Mouse (Mus musculus) c-Kit-positive CD71-negative TER-119-negative erythroid progenitor cells, embryonic 14.5 days (primary cell): ENCODE data around the gene Eif2b4.

ENCODE experiments used
- DNase-seq: peaks from one replicate; pipeline ENCODE4 v3.0.0-alpha.2; 2013; ENCODE audit warnings: low read depth

Eif2b4 gene

GRCm38 (mm10) chr5:31199893-31200292, 6.7 kb upstream of the Eif2b4 start:
- DNase-seq = no peak

DNA sequence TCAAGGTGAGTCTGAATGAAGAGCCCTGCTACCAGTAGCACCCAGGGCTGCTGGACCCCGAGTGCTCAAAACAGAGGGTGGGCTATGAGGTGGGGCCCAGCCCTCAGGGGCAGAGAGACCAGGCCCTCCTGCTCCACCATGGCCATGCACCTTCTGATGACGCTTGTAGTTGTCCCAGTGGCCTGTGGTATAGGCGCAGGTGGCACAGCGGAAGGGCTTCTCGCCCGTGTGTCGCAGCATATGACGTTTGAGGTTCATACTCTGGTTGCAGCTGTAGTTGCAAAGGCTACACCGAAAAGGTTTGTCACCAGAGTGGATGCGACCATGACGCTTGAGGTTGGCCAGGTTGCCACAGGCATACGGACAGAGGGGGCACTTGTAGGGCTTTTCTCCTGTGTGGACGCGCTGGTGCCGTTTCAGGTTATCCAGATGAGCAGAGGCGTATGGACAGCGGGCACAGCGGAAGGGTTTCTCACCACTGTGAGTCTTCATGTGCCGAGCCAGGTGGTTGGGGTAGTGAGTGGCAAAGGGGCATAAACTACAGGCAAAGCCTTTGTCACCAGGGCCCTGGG, 6.2 kb upstream of the Eif2b4 start:
- DNase-seq = no peak

DNA sequence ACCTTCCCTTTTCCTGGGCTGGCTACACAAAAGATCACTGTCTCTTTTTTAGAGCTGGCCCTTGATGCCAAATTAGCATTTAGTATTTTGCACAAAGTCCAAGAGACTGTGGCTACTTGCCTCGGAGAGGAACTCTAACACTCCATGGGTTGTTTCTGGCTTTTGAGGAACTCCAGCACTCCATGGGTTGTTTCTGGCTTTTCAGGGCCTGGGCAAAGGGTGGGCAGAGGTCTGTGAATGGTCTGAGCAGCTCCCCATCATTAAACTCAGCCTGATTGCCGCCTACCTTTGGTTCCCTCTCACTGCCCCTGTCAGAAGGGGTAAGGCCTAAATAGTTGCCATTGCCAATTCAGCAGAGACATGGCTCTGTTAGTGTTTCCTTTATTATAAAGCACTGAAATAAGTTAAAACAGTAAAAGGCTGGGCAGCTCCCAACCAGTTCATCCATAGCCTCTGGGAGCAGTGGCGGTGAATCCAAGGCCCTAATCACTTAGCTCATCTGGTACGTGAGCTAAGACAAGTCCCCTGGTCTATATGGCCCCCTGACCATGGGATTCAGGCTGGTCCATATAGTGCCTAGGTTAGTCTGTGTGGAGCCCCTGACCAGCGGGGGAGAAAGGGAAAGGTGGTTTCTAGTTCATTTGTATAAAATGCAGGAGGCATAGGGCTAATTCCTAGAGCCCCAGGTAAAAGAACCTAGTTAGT, 5.5 kb upstream of the Eif2b4 start:
- no peak for DNase-seq

DNA sequence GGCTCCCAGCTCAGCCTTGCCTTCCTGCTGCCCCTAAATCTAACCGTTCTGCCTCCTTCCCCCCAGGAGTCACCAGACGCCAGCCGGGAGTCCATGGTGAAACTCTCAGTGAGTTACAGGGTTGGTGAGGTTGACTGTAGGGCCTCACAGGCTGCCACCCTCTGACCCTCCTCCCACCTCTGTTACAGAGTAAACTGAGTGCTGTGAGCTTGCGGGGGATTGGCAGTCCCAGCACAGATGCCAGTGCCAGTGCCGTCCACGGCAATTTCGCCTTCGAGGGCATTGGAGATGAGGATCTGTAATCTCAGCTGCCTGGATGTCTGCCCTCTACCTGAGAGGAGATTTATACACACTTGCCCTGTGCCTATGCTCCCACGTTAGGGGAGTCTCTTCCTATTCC, 4.9 kb upstream of the Eif2b4 start:
- DNase-seq = no peak

GRCm38 (mm10) chr5:31197072-31197471, 3.8 kb upstream of the Eif2b4 start:
- DNase-seq = no peak

DNA sequence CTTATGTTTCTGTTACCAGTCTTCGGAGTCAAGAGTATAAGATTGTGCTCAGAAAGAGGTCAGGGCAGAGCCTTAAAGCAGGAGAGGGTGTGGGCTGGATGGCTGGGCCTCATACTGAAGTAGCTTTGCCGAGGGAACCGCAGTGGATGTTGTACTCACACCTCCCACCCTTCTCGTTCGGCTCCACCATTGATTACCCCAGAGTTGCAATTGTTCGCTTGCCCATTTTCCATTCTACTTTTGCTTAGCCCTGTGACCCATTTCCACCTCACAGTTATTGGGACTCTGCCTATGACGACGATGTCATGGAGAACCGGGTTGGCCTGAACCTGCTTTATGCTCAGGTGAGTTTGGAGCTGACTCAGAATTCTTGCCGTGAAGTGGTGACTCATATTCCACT, 3.0 kb upstream of the Eif2b4 start:
- DNase-seq = no peak

DNA sequence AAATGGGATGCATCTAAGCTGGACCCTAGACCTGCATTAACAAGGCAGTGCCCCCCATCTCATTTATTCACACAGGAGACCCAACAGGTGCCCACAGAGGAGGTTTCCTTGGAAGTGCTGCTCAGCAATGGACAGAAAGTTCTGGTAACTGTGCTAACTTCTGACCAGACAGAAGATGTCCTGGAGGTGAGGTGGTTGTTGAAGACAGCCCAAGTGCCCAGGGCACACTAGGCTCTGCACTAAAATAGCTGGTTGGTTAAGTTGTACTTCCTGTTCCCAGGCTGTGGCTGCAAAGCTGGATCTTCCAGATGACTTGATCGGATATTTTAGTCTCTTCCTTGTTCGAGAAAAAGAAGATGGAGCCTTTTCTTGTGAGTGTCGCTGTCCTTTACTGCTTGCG, 2.4 kb upstream of the Eif2b4 start:
- DNase-seq = no peak

- no peak for DNase-seq
Observed at GRCm38 (mm10) chr5:31194486-31195485, 1.6 kb upstream of the Eif2b4 start.

DNA sequence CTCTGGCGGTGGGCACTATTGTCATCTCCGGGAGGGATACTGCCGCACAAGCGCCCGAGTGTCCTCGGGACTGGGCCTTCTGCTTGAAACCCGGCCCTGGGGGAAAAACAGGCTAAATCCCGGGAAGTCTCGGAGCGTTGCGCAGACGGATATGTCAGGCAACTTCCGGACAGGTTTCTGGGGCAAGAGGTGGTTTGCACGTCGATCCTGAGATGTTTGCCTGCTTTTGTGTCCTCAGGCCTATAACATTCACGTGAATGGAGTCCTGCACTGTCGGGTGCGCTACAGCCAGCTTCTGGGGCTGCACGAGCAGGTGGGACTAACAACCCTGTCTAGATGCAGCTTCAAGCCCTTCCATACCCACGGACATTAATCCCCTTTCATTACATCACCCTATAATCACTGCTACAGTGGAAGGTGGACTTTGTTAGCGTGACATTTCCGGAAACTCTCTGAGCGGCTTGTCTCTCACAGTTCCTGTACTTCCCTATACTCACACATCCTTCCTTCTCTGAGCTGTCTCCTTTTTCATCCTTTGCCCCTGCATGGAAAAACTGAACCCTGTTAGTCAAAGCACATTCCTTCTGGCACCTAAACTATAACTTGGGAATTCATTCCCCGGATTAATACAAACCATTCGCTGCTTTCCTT, 526 bp upstream of the Eif2b4 start:
- no peak for DNase-seq

DNA sequence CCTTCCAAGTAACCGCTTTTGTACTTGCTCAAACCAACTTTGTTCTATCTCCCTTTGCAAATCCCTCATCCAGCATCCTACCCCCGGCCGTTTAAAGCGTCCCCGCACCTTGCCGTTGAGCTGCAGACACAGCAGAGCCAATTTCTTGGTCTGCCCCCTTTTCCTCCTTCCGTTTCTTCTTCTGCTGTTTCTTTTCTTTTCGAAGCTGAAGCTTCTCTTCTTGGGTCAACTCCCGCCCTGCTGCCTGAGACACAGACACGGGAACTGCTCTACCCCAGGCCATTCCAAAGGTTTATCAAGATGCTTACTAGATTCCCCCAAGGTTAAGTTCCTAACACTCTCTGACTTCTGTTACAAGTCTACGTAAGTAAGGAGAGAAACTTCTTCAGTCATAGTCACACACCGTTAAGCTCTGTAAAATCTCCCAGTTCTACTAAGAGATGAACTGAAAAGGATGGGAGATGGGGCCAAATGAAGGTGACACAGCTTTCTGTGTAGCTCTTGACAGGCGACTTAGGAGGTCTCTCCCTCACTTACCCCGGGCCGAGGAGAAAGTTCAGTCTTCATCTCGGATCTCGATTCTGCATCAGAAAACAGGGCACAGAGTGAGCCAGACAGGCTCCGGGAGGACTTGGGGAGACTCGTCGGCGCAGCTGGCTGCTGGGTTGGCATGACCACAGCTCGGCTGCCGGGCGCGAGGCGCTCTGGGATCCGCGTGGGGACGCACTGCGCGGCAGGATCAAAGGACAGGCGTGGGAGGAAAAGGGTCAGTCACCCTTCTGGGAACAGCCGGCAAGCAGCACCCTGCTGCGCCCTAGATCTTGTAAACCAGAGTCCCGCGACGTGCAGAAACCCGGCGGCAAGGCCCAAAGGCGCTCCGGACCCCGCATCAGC, 938 bp downstream of the Eif2b4 start:
- no peak for DNase-seq

DNA sequence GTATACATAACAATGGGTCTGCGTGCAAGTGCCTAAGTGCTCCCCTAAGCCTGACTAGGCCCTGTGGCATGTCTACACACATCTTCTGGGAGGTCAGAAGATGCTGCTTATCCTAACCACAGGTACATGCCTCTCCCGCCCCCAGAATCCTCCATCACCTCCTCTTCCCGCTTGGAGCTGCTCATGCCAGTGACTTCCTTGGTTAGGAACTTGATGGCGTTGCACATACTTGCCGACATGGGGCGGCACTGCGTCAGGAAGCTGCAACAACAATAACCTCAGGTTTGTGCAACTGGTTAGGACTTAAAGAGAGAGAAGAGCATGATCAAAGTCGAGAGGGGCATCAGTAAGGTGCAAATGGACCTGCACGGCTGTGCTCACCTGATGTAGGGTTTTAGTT, 3.0 kb downstream of the Eif2b4 start:
- DNase-seq = no peak

- no peak for DNase-seq
Observed at GRCm38 (mm10) chr5:31188223-31188840, 4.9 kb downstream of the Eif2b4 start.

DNA sequence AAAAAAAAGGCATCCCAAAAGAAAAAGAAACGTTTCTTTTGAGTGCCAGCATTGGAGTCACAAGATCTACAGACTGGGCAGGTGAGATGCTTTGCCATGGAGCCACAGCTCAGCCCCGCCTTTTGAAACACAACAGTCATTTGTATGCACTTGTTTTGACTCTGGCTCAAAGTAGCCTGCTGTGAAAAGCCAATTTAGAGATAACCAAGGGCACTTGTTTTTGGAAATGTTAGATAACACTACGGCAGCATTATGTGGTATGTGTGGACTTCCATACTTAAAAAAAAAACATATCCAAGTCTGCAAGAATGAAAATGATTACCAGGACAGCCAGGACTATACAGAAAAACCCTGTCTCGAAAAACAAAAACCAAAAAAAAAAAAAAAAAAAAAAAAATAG, 9.6 kb downstream of the Eif2b4 start:
- no peak for DNase-seq

- no peak for DNase-seq
Observed at GRCm38 (mm10) chr5:31181183-31181770, 12.0 kb downstream of the Eif2b4 start.

GRCm38 (mm10) chr5:31179766-31180630, 13.2 kb downstream of the Eif2b4 start, which contains the start of the genes Gm29609 and Gtf3c2:
Gene Gm29609, minus strand, starts transcription at chr5:31179911.
Gene Gtf3c2, minus strand, starts transcription at chr5:31180144.
- DNase-seq = peak; percentile 96

- peak; percentile 41 for DNase-seq
Observed at GRCm38 (mm10) chr5:31179301-31179765, 13.9 kb downstream of the Eif2b4 start.

- no peak for DNase-seq
Observed at GRCm38 (mm10) chr5:31168630-31169029, 24.6 kb downstream of the Eif2b4 start.

- no peak for DNase-seq
Observed at GRCm38 (mm10) chr5:31164878-31165277, 28.4 kb downstream of the Eif2b4 start.

DNA sequence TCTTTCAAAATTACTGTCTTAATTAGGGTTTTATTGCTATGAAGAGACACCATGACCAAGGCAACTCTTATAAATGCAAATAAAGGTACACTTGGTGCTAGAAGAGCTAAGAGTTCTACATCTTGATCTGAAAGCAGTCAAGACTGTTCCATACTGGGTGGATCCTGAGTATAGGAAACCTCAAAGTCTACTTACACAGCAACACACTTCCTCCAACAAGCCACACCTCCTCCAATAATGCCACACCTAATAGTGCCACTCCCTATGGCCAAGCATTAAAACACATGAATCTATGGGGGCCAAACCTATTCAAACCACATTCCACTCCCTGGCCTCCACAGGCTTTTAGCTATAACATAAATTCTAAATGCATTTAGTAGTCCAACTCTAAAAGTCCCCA, 30.8 kb downstream of the Eif2b4 start:
- DNase-seq = no peak
